Mouse (Mus musculus) heart, embryonic 16.5 days (tissue): ENCODE measurements at regions not wholly inside any gene's neighbourhood (a gene's known extent, or its start where the extent isn't known, plus 50 kb on each side); places are given as distances from the start of the nearest gene placed in this dataset.

Experiments used
- ATAC-seq: fragments of 200-750 bp; cut with Nextera tagmentation; replicated peaks from 2 replicates; pipeline ENCODE4 v1.8.0; 2017; ENCODE audit warnings: moderate number of reproducible peaks; ENCODE audit not compliant: insufficient read depth, low FRiP score; ENCODE audit errors: extremely low read depth
- H3K27ac ChIP-seq: fragments of 300-500 bp; sonication (generic); 2 replicates; pipeline ENCODE4 v1.5.1; 2014; ENCODE audit warnings: mild to moderate bottlenecking, low read length, control low read depth, moderate library complexity
- H3K27me3 ChIP-seq: fragments of 300-500 bp; sonication (generic); 2 replicates; pipeline ENCODE4 v1.6.1; 2014; ENCODE audit warnings: low read length, mixed read lengths; ENCODE audit not compliant: control insufficient read depth, insufficient read depth
- H3K36me3 ChIP-seq: fragments of 300-500 bp; sonication (generic); 2 replicates; pipeline ENCODE4 v1.6.1; 2014; ENCODE audit not compliant: control insufficient read depth, insufficient read depth
- H3K4me1 ChIP-seq: fragments of 300-500 bp; sonication (generic); 2 replicates; pipeline ENCODE4 v1.6.1; 2014; ENCODE audit warnings: low read length, mixed read lengths; ENCODE audit not compliant: control insufficient read depth, insufficient read depth
- H3K4me2 ChIP-seq: fragments of 300-500 bp; sonication (generic); 2 replicates; pipeline ENCODE4 v1.6.1; 2014; ENCODE audit warnings: low read depth, mild to moderate bottlenecking, control low read depth, low read length
- H3K4me3 ChIP-seq: fragments of 300-500 bp; sonication (generic); 2 replicates; pipeline ENCODE4 v1.5.1; 2014; ENCODE audit warnings: mild to moderate bottlenecking, control low read depth, low read length
- H3K9ac ChIP-seq: fragments of 300-500 bp; sonication (generic); 2 replicates; pipeline ENCODE4 v1.6.1; 2014; ENCODE audit warnings: low read length, control low read depth
- H3K9me3 ChIP-seq: fragments of 300-500 bp; sonication (generic); replicated peaks from 2 replicates; pipeline ENCODE4 v1.6.1; 2016; ENCODE audit warnings: low read length; ENCODE audit not compliant: control insufficient read depth
- WGBS: fragments of 180-500 bp; shearing (Covaris S2); extraction: QIAGEN DNeasy Blood & Tissue Kit; methylation state at CpG from one replicate; pipeline ENCODE4 v1.1.7; 2014; 5-methylcytosine and 5-hydroxymethylcytosine counted together

GRCm38 (mm10) chr12:98047765-98048164 is 211.5 kb downstream of the Galc start:
- H3K4me2 ChIP-seq, result no peak overlapping the region
- 38% methylated on average over 8 of the region's 8 CpGs for WGBS
- ATAC-seq, result no peak
- H3K4me3 ChIP-seq, result no peak overlapping the region
- H3K27me3 ChIP-seq, result no peaks in the 10 kb centered on the region
- H3K9me3 ChIP-seq, result no peaks in the 10 kb centered on the region
- H3K4me1 ChIP-seq, result peaks cover 10% of the 10 kb centered on the region
- no peak overlapping the region for H3K9ac ChIP-seq
- no peaks in the 10 kb centered on the region for H3K36me3 ChIP-seq
- H3K27ac ChIP-seq, result no peak overlapping the region

- Histone ChIP-seq H3K36me3 (no peaks in the 10 kb centered on the region), H3K4me3 (no peak overlapping the region), H3K4me2 (no peak overlapping the region), H3K9me3 (no peaks in the 10 kb centered on the region), H3K9ac (no peak overlapping the region), H3K27ac (no peak overlapping the region), H3K4me1 (peaks cover 10% of the 10 kb centered on the region), H3K27me3 (no peaks in the 10 kb centered on the region)
- no peak for ATAC-seq
- 80% methylated on average over 11 of the region's 11 CpGs for WGBS
Observed at GRCm38 (mm10) chr12:98046459-98047440, 212.5 kb downstream of the Galc start.

- H3K9ac ChIP-seq, result no peak overlapping the region
- no peaks in the 10 kb centered on the region for H3K9me3 ChIP-seq
- no peaks in the 10 kb centered on the region for H3K36me3 ChIP-seq
- 58% methylated on average over 5 of the region's 5 CpGs for WGBS
- peaks cover 8% of the 10 kb centered on the region for H3K4me1 ChIP-seq
- no peak overlapping the region for H3K27ac ChIP-seq
- H3K27me3 ChIP-seq, result no peaks in the 10 kb centered on the region
- ATAC-seq, result no peak
- no peak overlapping the region for H3K4me2 ChIP-seq
- H3K4me3 ChIP-seq, result no peak overlapping the region
Observed at GRCm38 (mm10) chr12:98045784-98046458, 213.3 kb downstream of the Galc start.

GRCm38 (mm10) chr12:98043436-98043835 is 215.8 kb downstream of the Galc start:
- Histone ChIP-seq H3K27ac (no peak overlapping the region), H3K9ac (no peak overlapping the region), H3K4me2 (no peak overlapping the region), H3K4me1 (no peaks in the 10 kb centered on the region), H3K27me3 (no peaks in the 10 kb centered on the region), H3K36me3 (no peaks in the 10 kb centered on the region), H3K9me3 (no peaks in the 10 kb centered on the region), H3K4me3 (no peak overlapping the region)
- ATAC-seq, result no peak
- 66% methylated on average over 5 of the region's 5 CpGs for WGBS

- no peaks in the 10 kb centered on the region for H3K27me3 ChIP-seq
- no peak overlapping the region for H3K27ac ChIP-seq
- no peak for ATAC-seq
- H3K36me3 ChIP-seq, result no peaks in the 10 kb centered on the region
- H3K4me3 ChIP-seq, result no peak overlapping the region
- H3K4me1 ChIP-seq, result no peaks in the 10 kb centered on the region
- no peak overlapping the region for H3K9ac ChIP-seq
- no peak overlapping the region for H3K4me2 ChIP-seq
- no peaks in the 10 kb centered on the region for H3K9me3 ChIP-seq
- 85% methylated on average over 4 of the region's 4 CpGs for WGBS
Observed at GRCm38 (mm10) chr12:98039677-98040076, 219.6 kb downstream of the Galc start.

- Histone ChIP-seq H3K4me3 (no peak overlapping the region), H3K9ac (no peak overlapping the region), H3K4me2 (no peak overlapping the region), H3K4me1 (no peaks in the 10 kb centered on the region), H3K27me3 (no peaks in the 10 kb centered on the region), H3K9me3 (no peaks in the 10 kb centered on the region), H3K27ac (no peak overlapping the region), H3K36me3 (no peaks in the 10 kb centered on the region)
- ATAC-seq, result no peak
- 68% methylated on average over 6 of the region's 6 CpGs for WGBS
Observed at GRCm38 (mm10) chr12:98023655-98024054, 235.6 kb downstream of the Galc start.

GRCm38 (mm10) chr12:98014607-98015278 is 244.5 kb downstream of the Galc start:
- Histone ChIP-seq H3K9me3 (no peaks in the 10 kb centered on the region), H3K4me2 (no peak overlapping the region), H3K27ac (no peak overlapping the region), H3K9ac (no peak overlapping the region), H3K4me1 (no peaks in the 10 kb centered on the region), H3K36me3 (no peaks in the 10 kb centered on the region), H3K27me3 (no peaks in the 10 kb centered on the region), H3K4me3 (no peak overlapping the region)
- ATAC-seq, result no peak
- WGBS, result 60% methylated on average over 8 of the region's 8 CpGs

GRCm38 (mm10) chr12:98009175-98009574 is 250.1 kb downstream of the Galc start:
- 83% methylated on average over 2 of the region's 2 CpGs for WGBS
- H3K9me3 ChIP-seq, result no peaks in the 10 kb centered on the region
- no peaks in the 10 kb centered on the region for H3K4me1 ChIP-seq
- H3K27me3 ChIP-seq, result no peaks in the 10 kb centered on the region
- no peak overlapping the region for H3K9ac ChIP-seq
- H3K4me2 ChIP-seq, result no peak overlapping the region
- no peaks in the 10 kb centered on the region for H3K36me3 ChIP-seq
- no peak for ATAC-seq
- no peak overlapping the region for H3K27ac ChIP-seq
- no peak overlapping the region for H3K4me3 ChIP-seq
